Mouse (Mus musculus): Measurements from ENCODE around the gene Tmem240.

DNA sequence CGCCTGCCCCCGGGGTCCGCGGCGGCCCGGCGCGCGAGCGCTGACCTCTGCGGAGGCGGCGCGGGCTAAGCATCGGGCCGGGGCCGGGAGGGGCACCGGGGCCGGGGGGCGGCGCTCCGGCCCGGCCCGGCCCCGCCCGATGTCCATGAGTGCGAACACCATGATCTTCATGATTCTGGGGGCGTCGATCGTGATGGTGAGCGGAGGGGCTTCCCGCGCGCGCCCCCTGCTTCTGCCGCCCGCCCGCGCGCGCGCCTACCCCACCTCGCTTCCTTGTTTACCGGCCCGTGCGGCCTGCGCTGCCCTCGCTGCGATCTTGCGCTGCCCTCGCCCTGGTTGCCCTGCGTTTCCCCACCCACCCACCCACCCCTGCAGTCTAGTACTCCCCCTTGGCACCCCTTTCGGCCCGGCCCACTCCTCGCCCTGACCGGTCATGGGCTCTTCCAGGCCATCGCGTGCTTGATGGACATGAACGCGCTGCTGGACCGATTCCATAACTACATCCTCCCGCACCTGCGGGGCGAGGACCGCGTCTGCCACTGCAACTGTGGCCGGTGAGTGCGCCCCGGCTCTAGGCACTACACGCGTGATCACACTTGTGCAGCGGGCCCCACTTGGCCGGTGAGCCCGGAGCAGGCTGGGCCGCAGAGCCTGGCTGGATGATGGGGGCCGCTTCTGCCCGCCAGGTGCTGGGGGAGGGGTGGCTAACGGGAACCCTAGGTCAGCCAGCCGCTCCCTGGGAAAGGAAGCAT lies 527 bp downstream of the Tmem240 start:
- TF ChIP-seq EP300 (IDR thresholded peaks at IDR 0.05; ENCODE audit: low read depth) (no peak), CTCF (IDR thresholded peaks at IDR 0.05; ENCODE audit: low read depth) (no peak)

All from heart, postnatal 0 days (tissue).